Mouse (Mus musculus): Measurements from ENCODE around the gene Ttc16.

Gene Ttc16

GRCm38 (mm10) chr2:32750199-32750598 is 25.2 kb downstream of the Ttc16 start:
- no peak for ATAC-seq (ENCODE audit: insufficient number of reproducible peaks, low FRiP score, low TSS enrichment)

GRCm38 (mm10) chr2:32749082-32749481 is 26.4 kb downstream of the Ttc16 start:
- ATAC-seq (ENCODE audit: insufficient number of reproducible peaks, low FRiP score, low TSS enrichment): no peak

GRCm38 (mm10) chr2:32744272-32744982 is 31.0 kb downstream of the Ttc16 start:
- no peak for ATAC-seq (ENCODE audit: insufficient number of reproducible peaks, low FRiP score, low TSS enrichment)

- peak; percentile 91 for ATAC-seq (ENCODE audit: insufficient number of reproducible peaks, low FRiP score, low TSS enrichment)
These were observed 33.3 kb downstream of the Ttc16 start for GRCm38 (mm10) chr2:32742173-32742531.

GRCm38 (mm10) chr2:32741273-32742172 is 33.9 kb downstream of the Ttc16 start:
- no peak; the same call in 1 of the 2 replicates for ATAC-seq (ENCODE audit: insufficient number of reproducible peaks, low FRiP score, low TSS enrichment)

- ATAC-seq (ENCODE audit: insufficient number of reproducible peaks, low FRiP score, low TSS enrichment): no peak
These were observed 34.5 kb downstream of the Ttc16 start, which contains the start of gene 6330409D20Rik for GRCm38 (mm10) chr2:32740916-32741272. Gene 6330409D20Rik, minus strand, starts transcription at chr2:32741016.

GRCm38 (mm10) chr2:32739311-32739710 is 36.1 kb downstream of the Ttc16 start:
- no peak for ATAC-seq (ENCODE audit: insufficient number of reproducible peaks, low FRiP score, low TSS enrichment)

- ATAC-seq (ENCODE audit: insufficient number of reproducible peaks, low FRiP score, low TSS enrichment): no peak
These were observed 38.4 kb downstream of the Ttc16 start for GRCm38 (mm10) chr2:32737008-32737407.

GRCm38 (mm10) chr2:32736306-32736829 is 39.1 kb downstream of the Ttc16 start:
- ATAC-seq (ENCODE audit: insufficient number of reproducible peaks, low FRiP score, low TSS enrichment): no peak

- no peak for ATAC-seq (ENCODE audit: insufficient number of reproducible peaks, low FRiP score, low TSS enrichment)
These were observed 40.5 kb downstream of the Ttc16 start for GRCm38 (mm10) chr2:32734933-32735332.

GRCm38 (mm10) chr2:32734480-32734879 is 41.0 kb downstream of the Ttc16 start:
- ATAC-seq (ENCODE audit: insufficient number of reproducible peaks, low FRiP score, low TSS enrichment): no peak

GRCm38 (mm10) chr2:32732695-32733094 is 42.7 kb downstream of the Ttc16 start:
- ATAC-seq (ENCODE audit: insufficient number of reproducible peaks, low FRiP score, low TSS enrichment): no peak

- ATAC-seq (ENCODE audit: insufficient number of reproducible peaks, low FRiP score, low TSS enrichment): no peak
These were observed 43.5 kb downstream of the Ttc16 start for GRCm38 (mm10) chr2:32731911-32732310.

- ATAC-seq (ENCODE audit: insufficient number of reproducible peaks, low FRiP score, low TSS enrichment): no peak
These were observed 44.6 kb downstream of the Ttc16 start for GRCm38 (mm10) chr2:32730854-32731253.

GRCm38 (mm10) chr2:32729547-32729946 is 45.9 kb downstream of the Ttc16 start:
- no peak for ATAC-seq (ENCODE audit: insufficient number of reproducible peaks, low FRiP score, low TSS enrichment)

GRCm38 (mm10) chr2:32728463-32728862 is 47.0 kb downstream of the Ttc16 start:
- no peak for ATAC-seq (ENCODE audit: insufficient number of reproducible peaks, low FRiP score, low TSS enrichment)

GRCm38 (mm10) chr2:32727435-32727834 is 48.0 kb downstream of the Ttc16 start:
- ATAC-seq (ENCODE audit: insufficient number of reproducible peaks, low FRiP score, low TSS enrichment): peak; percentile 97

GRCm38 (mm10) chr2:32724832-32725790 is 50.3 kb downstream of the Ttc16 start:
- no peak for ATAC-seq (ENCODE audit: insufficient number of reproducible peaks, low FRiP score, low TSS enrichment)

GRCm38 (mm10) chr2:32724149-32724548 is 51.3 kb downstream of the Ttc16 start:
- no peak for ATAC-seq (ENCODE audit: insufficient number of reproducible peaks, low FRiP score, low TSS enrichment)

- ATAC-seq (ENCODE audit: insufficient number of reproducible peaks, low FRiP score, low TSS enrichment): no peak
These were observed 52.9 kb downstream of the Ttc16 start for GRCm38 (mm10) chr2:32722581-32722980.

Measured in cerebellum, adult (tissue).